Mouse (Mus musculus) erythroblast, embryonic 14.5 days (primary cell): ENCODE measurements around the gene Mettl7a1.
"Not testable (repeated sequence)": the region's sequence is repeated elsewhere in the genome, so short reads cannot be mapped to it uniquely, and the experiment has no call there.

Source experiments
- GATA1 ChIP-seq: IDR thresholded peaks from 2 replicates; pipeline ENCODE4 v1.6.1; 2012; ENCODE audit warnings: low read length, inconsistent platforms, mixed read lengths
- TAL1 ChIP-seq: IDR thresholded peaks from 3 replicates; pipeline ENCODE4 v1.6.1; 2012; ENCODE audit warnings: low read length, inconsistent platforms, mixed read lengths

- TF ChIP-seq TAL1, GATA1: not testable (repeated sequence)
Measured at GRCm38 (mm10) chr15:100328089-100328488, 24.1 kb downstream of the Mettl7a1 start.
